Mouse (Mus musculus) macrophage (primary cell): Measurements from ENCODE around the gene Gas2l3. TPM values are rescaled to one million over a fixed set of nuclear protein-coding genes. Genes with fewer than 3 reads are reported as not detected.

Experiments used
- H3K27ac ChIP-seq: fragments of 350-480 bp; formaldehyde crosslinking; 2 replicates; pipeline ENCODE4 v1.9.0; 2021
- H3K36me3 ChIP-seq: fragments of 350-480 bp; formaldehyde crosslinking; 2 replicates; pipeline ENCODE4 v1.9.0; 2021; ENCODE audit errors: inconsistent target
- H3K4me3 ChIP-seq: fragments of 350-480 bp; formaldehyde crosslinking; 2 replicates; pipeline ENCODE4 v1.9.0; 2021; ENCODE audit errors: inconsistent target
- H3K79me2 ChIP-seq: fragments of 350-480 bp; formaldehyde crosslinking; 2 replicates; pipeline ENCODE4 v1.9.0; 2021; ENCODE audit errors: inconsistent target
- WGBS: methylation state at CpG from one replicate; pipeline ENCODE4 v1.1.7; 2026; ENCODE audit warnings: inconsistent platforms; ENCODE audit not compliant: missing documents; 5-methylcytosine and 5-hydroxymethylcytosine counted together
- polyA plus RNA-seq: library from polyadenylated mRNA; stranded (reverse); fragments of 250-400 nt; gene quantifications from 3 replicates; pipeline ENCODE4 v1.2.4, GENCODE M21; 2018; ENCODE audit warnings: inconsistent platforms

The Gas2l3 gene
- polyA plus RNA-seq, 1 experiment from 2014 or later: 29.3 TPM

GRCm38 (mm10) chr10:89461856-89462507, 18.2 kb upstream of the Gas2l3 start:
- WGBS: 24% methylated on average over 14 of the region's 14 CpGs
- no peaks in the 10 kb centered on the region for H3K36me3 ChIP-seq
- H3K4me3 ChIP-seq: no peak overlapping the region
- H3K79me2 ChIP-seq: no peaks in the 10 kb centered on the region
- no peak overlapping the region for H3K27ac ChIP-seq

GRCm38 (mm10) chr10:89460972-89461371, 17.2 kb upstream of the Gas2l3 start:
- H3K79me2 ChIP-seq: no peaks in the 10 kb centered on the region
- 89% methylated on average over 11 of the region's 11 CpGs for WGBS
- H3K27ac ChIP-seq: no peak overlapping the region
- no peaks in the 10 kb centered on the region for H3K36me3 ChIP-seq
- no peak overlapping the region for H3K4me3 ChIP-seq

DNA sequence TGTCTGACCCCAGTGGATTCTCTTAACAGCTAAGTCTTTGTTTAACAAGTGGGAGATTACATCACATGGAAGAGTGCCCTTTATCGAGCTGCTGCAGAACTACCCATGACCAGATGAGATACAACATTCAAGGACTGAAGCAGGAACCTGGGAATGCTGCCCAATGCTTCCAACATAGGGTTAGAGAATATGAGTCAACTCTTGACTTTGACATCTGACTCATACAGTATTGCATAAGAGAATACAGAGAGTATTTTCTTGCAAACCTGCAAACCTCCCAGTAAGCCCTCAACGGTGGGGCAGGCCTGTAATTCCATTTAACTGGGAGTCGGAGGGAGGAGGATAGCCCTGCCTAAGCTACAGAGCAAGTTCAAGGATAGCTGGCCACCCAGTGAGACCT, 15.0 kb upstream of the Gas2l3 start:
- no peak overlapping the region for H3K4me3 ChIP-seq
- no peaks in the 10 kb centered on the region for H3K36me3 ChIP-seq
- no peaks in the 10 kb centered on the region for H3K79me2 ChIP-seq
- H3K27ac ChIP-seq: no peak overlapping the region
- 53% methylated on average over 3 of the region's 3 CpGs for WGBS

DNA sequence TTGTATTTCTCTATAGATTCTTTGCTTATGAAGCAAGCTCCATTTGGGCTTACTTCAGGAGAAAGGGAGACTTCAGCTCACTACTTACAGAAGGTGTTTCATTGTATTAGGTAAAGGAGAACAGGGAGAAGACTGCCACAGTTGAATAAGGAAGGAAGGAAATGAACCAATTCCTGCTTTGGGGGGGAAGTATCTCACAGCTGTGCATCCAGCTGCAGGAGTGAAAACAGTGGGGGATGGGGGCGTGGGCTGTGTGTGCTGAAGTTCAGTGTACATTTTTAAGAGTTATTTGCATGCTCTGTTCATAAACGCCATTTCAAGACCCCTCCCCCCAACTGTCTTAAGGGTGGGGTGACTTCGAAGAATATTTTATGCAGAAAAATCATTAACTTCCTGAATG, 10.0 kb upstream of the Gas2l3 start:
- Histone ChIP-seq H3K4me3 (no peak overlapping the region), H3K27ac (peak overlapping the region; percentile 37; the same call in 1 of the 2 replicates), H3K36me3 (no peaks in the 10 kb centered on the region), H3K79me2 (no peaks in the 10 kb centered on the region)
- 19% methylated on average over 3 of the region's 3 CpGs for WGBS

DNA sequence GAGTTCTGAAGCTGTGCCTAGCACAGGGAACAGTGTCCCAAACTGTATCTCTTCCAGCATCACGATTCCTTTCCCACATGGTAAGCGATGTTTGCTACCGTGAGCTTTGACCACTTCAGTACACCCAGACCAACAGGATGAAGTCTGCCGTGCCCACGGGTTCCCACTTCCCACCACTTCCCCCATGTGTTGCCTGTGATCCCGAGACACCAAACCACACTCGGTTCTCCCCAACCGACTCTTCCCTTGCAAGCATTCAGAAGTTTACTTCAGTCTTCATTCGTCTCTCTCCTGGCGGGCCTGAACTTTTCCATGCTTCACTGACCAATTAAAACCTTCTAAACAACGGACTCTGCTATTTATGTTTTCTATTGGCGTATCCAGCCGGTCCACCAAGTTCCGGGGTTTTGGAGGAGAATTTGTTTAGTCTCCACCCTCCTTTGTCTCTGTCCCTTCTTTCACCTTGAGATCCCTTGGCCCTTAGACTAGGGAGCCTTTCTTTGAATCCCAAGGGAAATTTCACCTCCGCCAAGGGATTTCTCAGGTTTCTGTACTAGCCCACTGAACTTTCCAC, 9.4 kb upstream of the Gas2l3 start:
- H3K27ac ChIP-seq: peak overlapping the region; percentile 37
- H3K79me2 ChIP-seq: no peaks in the 10 kb centered on the region
- no peak overlapping the region for H3K4me3 ChIP-seq
- H3K36me3 ChIP-seq: no peaks in the 10 kb centered on the region
- 17% methylated on average over 15 of the region's 15 CpGs for WGBS

GRCm38 (mm10) chr10:89450411-89450810, 6.6 kb upstream of the Gas2l3 start:
- no peak overlapping the region for H3K27ac ChIP-seq
- whole genome bisulfite sequencing: 70% methylated on average over 10 of the region's 10 CpGs
- H3K4me3 ChIP-seq: no peak overlapping the region
- H3K36me3 ChIP-seq: no peaks in the 10 kb centered on the region
- H3K79me2 ChIP-seq: no peaks in the 10 kb centered on the region

GRCm38 (mm10) chr10:89444381-89444780, 614 bp upstream of the Gas2l3 start:
- 0% methylated on average over 3 of the region's 3 CpGs for WGBS
- Histone ChIP-seq H3K4me3 (peak overlapping the region; percentile 97), H3K79me2 (peaks cover 33% of the 10 kb centered on the region), H3K36me3 (peaks cover 18% of the 10 kb centered on the region; the same call in 1 of the 2 replicates), H3K27ac (peak overlapping the region; percentile 100)

GRCm38 (mm10) chr10:89443115-89443622, 598 bp downstream of the Gas2l3 start:
- Histone ChIP-seq H3K4me3 (peak overlapping the region; percentile 97), H3K27ac (peak overlapping the region; percentile 100), H3K79me2 (peaks cover 46% of the 10 kb centered on the region), H3K36me3 (peaks cover 25% of the 10 kb centered on the region)
- under 1% methylated on average over 17 of the region's 17 CpGs for WGBS

DNA sequence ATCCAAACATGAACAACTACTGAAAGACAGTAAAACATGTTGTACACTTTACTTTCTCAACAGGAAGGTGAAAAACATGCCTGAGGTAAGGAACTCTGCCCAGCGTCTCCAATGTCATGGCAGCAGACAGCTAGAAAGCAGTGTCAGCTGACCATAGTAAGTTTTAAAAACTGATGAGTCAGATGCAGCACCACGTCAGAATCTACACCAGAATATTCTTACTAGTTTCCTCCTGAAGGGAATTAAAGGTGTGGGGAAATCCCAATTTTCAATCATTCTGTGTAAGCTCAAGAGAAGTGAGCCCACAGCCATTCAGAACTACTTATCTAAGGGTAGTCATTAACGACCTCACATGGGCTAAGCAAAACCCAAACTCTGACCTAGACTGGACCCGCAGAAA, 1.1 kb downstream of the Gas2l3 start:
- Histone ChIP-seq H3K36me3 (peaks cover 30% of the 10 kb centered on the region), H3K27ac (peak overlapping the region; percentile 100), H3K4me3 (peak overlapping the region; percentile 97), H3K79me2 (peaks cover 51% of the 10 kb centered on the region)
- 2% methylated on average over 4 of the region's 4 CpGs for WGBS

GRCm38 (mm10) chr10:89441961-89442360, 1.8 kb downstream of the Gas2l3 start:
- 94% methylated on average over 3 of the region's 3 CpGs for WGBS
- H3K79me2 ChIP-seq: peaks cover 58% of the 10 kb centered on the region
- H3K27ac ChIP-seq: peak overlapping the region; percentile 100
- H3K36me3 ChIP-seq: peaks cover 37% of the 10 kb centered on the region
- H3K4me3 ChIP-seq: peak overlapping the region; percentile 97

DNA sequence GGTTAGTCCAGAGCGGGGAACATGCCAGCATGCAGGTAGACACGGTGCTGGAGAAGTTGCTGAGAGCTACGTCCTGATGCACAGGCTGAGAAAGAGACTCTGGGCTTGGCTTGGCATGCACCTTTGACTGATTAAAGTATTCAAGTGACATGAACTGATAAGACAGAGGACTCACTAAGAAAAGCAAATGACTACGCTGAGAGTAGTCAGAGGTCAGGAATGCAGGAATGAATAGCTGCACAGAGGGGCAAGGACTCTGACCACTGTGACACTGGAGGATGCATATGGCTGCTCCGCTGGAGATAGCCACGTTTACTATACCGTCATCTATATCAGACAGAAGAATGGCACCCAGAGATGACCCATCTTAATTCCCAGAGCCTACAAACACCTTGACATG, 4.4 kb downstream of the Gas2l3 start:
- H3K4me3 ChIP-seq: no peak overlapping the region
- 95% methylated on average over 7 of the region's 7 CpGs for WGBS
- H3K27ac ChIP-seq: no peak overlapping the region
- peaks cover 62% of the 10 kb centered on the region for H3K36me3 ChIP-seq
- peaks cover 83% of the 10 kb centered on the region for H3K79me2 ChIP-seq

DNA sequence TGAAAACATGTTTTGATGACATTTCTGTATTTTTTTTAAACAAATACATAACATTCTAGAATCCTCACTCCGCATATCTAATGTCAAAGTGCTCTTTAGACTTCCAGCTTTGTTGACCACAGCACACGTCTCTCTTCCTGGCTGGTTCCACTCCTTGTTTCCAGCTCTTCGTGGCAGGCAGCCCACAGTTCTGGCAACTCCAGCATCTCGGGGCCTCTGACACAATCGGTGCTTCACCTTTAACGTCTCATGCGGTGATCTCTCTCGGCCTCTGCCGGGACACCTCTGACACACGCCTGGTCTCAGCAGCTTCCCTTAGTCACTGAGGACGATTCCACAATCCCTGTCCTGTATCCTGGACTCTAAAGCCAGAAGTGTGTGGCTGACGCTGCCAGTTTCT, 5.8 kb downstream of the Gas2l3 start:
- no peak overlapping the region for H3K27ac ChIP-seq
- peaks cover 76% of the 10 kb centered on the region for H3K36me3 ChIP-seq
- 93% methylated on average over 12 of the region's 12 CpGs for WGBS
- peaks cover 97% of the 10 kb centered on the region for H3K79me2 ChIP-seq
- no peak overlapping the region for H3K4me3 ChIP-seq

GRCm38 (mm10) chr10:89437472-89437871, 6.3 kb downstream of the Gas2l3 start:
- peaks cover 81% of the 10 kb centered on the region for H3K36me3 ChIP-seq
- H3K79me2 ChIP-seq: peaks cover 100% of the 10 kb centered on the region
- H3K4me3 ChIP-seq: no peak overlapping the region
- 92% methylated on average over 9 of the region's 9 CpGs for WGBS
- no peak overlapping the region for H3K27ac ChIP-seq

GRCm38 (mm10) chr10:89435920-89436319, 7.8 kb downstream of the Gas2l3 start:
- 91% methylated on average over 9 of the region's 9 CpGs for WGBS
- Histone ChIP-seq H3K36me3 (peaks cover 78% of the 10 kb centered on the region), H3K4me3 (no peak overlapping the region), H3K27ac (no peak overlapping the region), H3K79me2 (peaks cover 99% of the 10 kb centered on the region)

DNA sequence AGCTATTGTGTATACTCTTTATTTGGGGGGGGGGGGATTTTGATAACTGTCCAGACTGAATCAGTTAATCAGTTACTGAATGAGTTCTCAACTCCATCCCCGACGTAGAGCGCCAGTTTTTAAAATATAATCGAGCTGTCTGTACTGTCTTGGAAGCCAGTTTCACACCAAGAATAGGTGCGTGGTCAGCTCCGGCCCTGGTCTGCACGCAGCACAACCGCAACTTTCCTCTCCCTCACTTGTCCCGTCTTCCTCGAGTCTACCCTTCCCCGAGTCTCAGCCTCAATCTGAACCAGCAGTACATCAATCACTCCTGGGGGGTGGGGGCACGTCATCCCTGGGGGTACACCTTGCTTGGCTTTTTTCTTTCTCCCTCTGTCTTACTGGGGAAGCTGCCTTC, 8.4 kb downstream of the Gas2l3 start:
- H3K79me2 ChIP-seq: peaks cover 99% of the 10 kb centered on the region
- H3K4me3 ChIP-seq: no peak overlapping the region
- WGBS: 92% methylated on average over 12 of the region's 12 CpGs
- peaks cover 81% of the 10 kb centered on the region for H3K36me3 ChIP-seq
- H3K27ac ChIP-seq: no peak overlapping the region
